Mouse (Mus musculus): ENCODE measurements around the gene Nav2. TPM values are rescaled to one million over a fixed set of nuclear protein-coding genes. Genes with fewer than 3 reads are reported as not detected.
A peak's percentile ranks its signal among the peaks of the same experiment; 100 is the strongest.

Gene Nav2
- total and polyA plus RNA-seq, 3 experiments: 20.4 to 49.9 (median 34.4) TPM

- no peak overlapping the region for H3K9ac ChIP-seq (ENCODE audit: low read depth, low read length)
- TF ChIP-seq POLR2A (IDR thresholded peaks at IDR 0.05; ENCODE audit: insufficient read depth, low read depth, low read length): no peak
- H3K27me3 ChIP-seq (ENCODE audit: control insufficient read depth, insufficient read depth, low read length): no peaks in the 10 kb centered on the region
- 77% methylated on average over 2 of the region's 2 CpGs for WGBS
- H3K4me1 ChIP-seq (ENCODE audit: control insufficient read depth, insufficient read depth, low read length): no peaks in the 10 kb centered on the region
- no peaks in the 10 kb centered on the region for H3K36me3 ChIP-seq (ENCODE audit: control insufficient read depth, insufficient read depth, low read length)
- no peak overlapping the region for H3K27ac ChIP-seq
- intact Hi-C loops (cut with DNase I): no loop called here
- no peak overlapping the region for H3K4me3 ChIP-seq
- no peaks in the 10 kb centered on the region for H3K79me2 ChIP-seq (replicated peaks; ENCODE audit: control insufficient read depth, insufficient read depth, low read length)
- DNase-seq: no peak
Measured at GRCm38 (mm10) chr7:49139762-49140161, 231.2 kb downstream of the Nav2 start.

GRCm38 (mm10) chr7:49143966-49144365 lies 235.4 kb downstream of the Nav2 start:
- H3K27me3 ChIP-seq (ENCODE audit: control insufficient read depth, insufficient read depth, low read length): no peaks in the 10 kb centered on the region
- WGBS: 85% methylated on average over 7 of the region's 7 CpGs

GRCm38 (mm10) chr7:49145749-49146670 lies 237.5 kb downstream of the Nav2 start:
- Histone ChIP-seq H3K27me3 (ENCODE audit: control insufficient read depth, insufficient read depth, low read length) (no peaks in the 10 kb centered on the region), H3K4me1 (ENCODE audit: control insufficient read depth, insufficient read depth, low read length) (peaks cover 14% of the 10 kb centered on the region), H3K79me2 (replicated peaks; ENCODE audit: control insufficient read depth, insufficient read depth, low read length) (no peaks in the 10 kb centered on the region), H3K4me3 (no peak overlapping the region), H3K27ac (peak overlapping the region; percentile 69), H3K9ac (ENCODE audit: low read depth, low read length) (no peak overlapping the region), H3K36me3 (ENCODE audit: control insufficient read depth, insufficient read depth, low read length) (peaks cover 2% of the 10 kb centered on the region)
- TF ChIP-seq CTCF (IDR thresholded peaks at IDR 0.05): peak; percentile 33
- TF ChIP-seq POLR2A (IDR thresholded peaks at IDR 0.05; ENCODE audit: insufficient read depth, low read depth, low read length): no peak
- peak; percentile 60 for TF ChIP-seq EP300 (IDR thresholded peaks at IDR 0.05; ENCODE audit: insufficient read depth, low read depth, low read length)
- DNase-seq: peak; percentile 57 to 83
- 10% methylated on average over 22 of the region's 22 CpGs for WGBS
- intact Hi-C loops (cut with DNase I): loop anchor here (1.0 to 2.0 kb wide), 2 partner anchors 62 to 101 kb away; no protein-coding TSS in a partner anchor

More at GRCm38 (mm10) chr7:49143966-49144365, 235.4 kb downstream of the Nav2 start:
- Histone ChIP-seq H3K36me3 (ENCODE audit: control insufficient read depth, insufficient read depth, low read length) (peaks cover 2% of the 10 kb centered on the region), H3K4me3 (no peak overlapping the region), H3K79me2 (replicated peaks; ENCODE audit: control insufficient read depth, insufficient read depth, low read length) (no peaks in the 10 kb centered on the region), H3K27ac (no peak overlapping the region), H3K9ac (ENCODE audit: low read depth, low read length) (no peak overlapping the region), H3K4me1 (ENCODE audit: control insufficient read depth, insufficient read depth, low read length) (peaks cover 14% of the 10 kb centered on the region)
- no peak for DNase-seq
- no peak for TF ChIP-seq EP300 (IDR thresholded peaks at IDR 0.05; ENCODE audit: insufficient read depth, low read depth, low read length)
- no peak for TF ChIP-seq CTCF (IDR thresholded peaks at IDR 0.05)
- TF ChIP-seq POLR2A (IDR thresholded peaks at IDR 0.05; ENCODE audit: insufficient read depth, low read depth, low read length): no peak
- intact Hi-C loops (cut with DNase I): no loop called here

GRCm38 (mm10) chr7:49152297-49152696 lies 243.8 kb downstream of the Nav2 start:
- Histone ChIP-seq H3K9ac (ENCODE audit: low read depth, low read length) (no peak overlapping the region), H3K4me3 (no peak overlapping the region), H3K79me2 (replicated peaks; ENCODE audit: control insufficient read depth, insufficient read depth, low read length) (no peaks in the 10 kb centered on the region), H3K36me3 (ENCODE audit: control insufficient read depth, insufficient read depth, low read length) (no peaks in the 10 kb centered on the region), H3K27me3 (ENCODE audit: control insufficient read depth, insufficient read depth, low read length) (no peaks in the 10 kb centered on the region), H3K27ac (no peak overlapping the region), H3K4me1 (ENCODE audit: control insufficient read depth, insufficient read depth, low read length) (peaks cover 2% of the 10 kb centered on the region; the same call in 1 of the 2 replicates)
- 45% methylated on average over 5 of the region's 5 CpGs for WGBS
- intact Hi-C loops (cut with DNase I): no loop called here
- no peak for TF ChIP-seq POLR2A (IDR thresholded peaks at IDR 0.05; ENCODE audit: insufficient read depth, low read depth, low read length)
- TF ChIP-seq EP300 (IDR thresholded peaks at IDR 0.05; ENCODE audit: insufficient read depth, low read depth, low read length): no peak
- TF ChIP-seq CTCF (IDR thresholded peaks at IDR 0.05): no peak
- no peak for DNase-seq

GRCm38 (mm10) chr7:49152713-49153112 lies 244.2 kb downstream of the Nav2 start:
- H3K4me3 ChIP-seq: no peak overlapping the region
- no peak overlapping the region for H3K27ac ChIP-seq
- H3K4me1 ChIP-seq (ENCODE audit: control insufficient read depth, insufficient read depth, low read length): peaks cover 2% of the 10 kb centered on the region; the same call in 1 of the 2 replicates
- DNase-seq: no peak
- no peaks in the 10 kb centered on the region for H3K36me3 ChIP-seq (ENCODE audit: control insufficient read depth, insufficient read depth, low read length)
- intact Hi-C loops (cut with DNase I): no loop called here
- 37% methylated on average over 9 of the region's 9 CpGs for WGBS
- no peak for TF ChIP-seq CTCF (IDR thresholded peaks at IDR 0.05)
- TF ChIP-seq POLR2A (IDR thresholded peaks at IDR 0.05; ENCODE audit: insufficient read depth, low read depth, low read length): no peak
- TF ChIP-seq EP300 (IDR thresholded peaks at IDR 0.05; ENCODE audit: insufficient read depth, low read depth, low read length): no peak
- H3K27me3 ChIP-seq (ENCODE audit: control insufficient read depth, insufficient read depth, low read length): no peaks in the 10 kb centered on the region
- H3K9ac ChIP-seq (ENCODE audit: low read depth, low read length): no peak overlapping the region
- no peaks in the 10 kb centered on the region for H3K79me2 ChIP-seq (replicated peaks; ENCODE audit: control insufficient read depth, insufficient read depth, low read length)

All from heart, adult 2 months (tissue).